Mouse (Mus musculus): ENCODE measurements around the gene Zfp687.

The Zfp687 gene

DNA sequence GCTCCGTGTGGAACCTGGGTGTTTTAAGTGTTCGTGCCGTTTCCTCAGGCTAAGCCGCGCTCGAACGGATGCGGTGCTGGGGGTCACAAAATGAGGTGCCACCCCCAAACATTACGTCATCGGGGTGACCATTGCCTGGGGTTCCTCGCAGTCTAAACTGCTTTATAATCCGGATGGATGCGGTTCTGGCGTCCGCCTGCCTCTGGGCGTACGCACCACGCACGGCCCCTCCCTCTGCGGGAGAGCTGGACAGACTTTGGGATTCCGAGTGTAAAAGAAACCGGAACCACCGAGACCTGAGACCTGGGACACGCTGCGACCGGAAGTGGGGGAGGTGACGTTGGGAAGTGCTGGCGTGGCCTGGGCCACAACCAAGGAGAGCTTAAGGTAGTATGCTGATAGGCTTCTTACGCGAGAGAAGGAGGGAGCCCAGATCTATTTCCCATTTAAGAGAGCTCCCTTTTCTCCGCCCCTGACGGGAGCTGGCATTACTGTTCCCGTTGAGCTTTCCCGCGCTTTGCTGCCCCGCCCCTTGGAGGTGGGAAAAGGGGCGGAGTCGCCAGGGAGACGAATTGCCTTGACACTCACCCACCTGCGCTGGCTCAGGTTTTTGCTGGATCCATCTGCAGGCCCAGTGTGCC is 763 bp upstream of the Zfp687 start:
- DNase-seq = peak; percentile 94 to 95

DNA sequence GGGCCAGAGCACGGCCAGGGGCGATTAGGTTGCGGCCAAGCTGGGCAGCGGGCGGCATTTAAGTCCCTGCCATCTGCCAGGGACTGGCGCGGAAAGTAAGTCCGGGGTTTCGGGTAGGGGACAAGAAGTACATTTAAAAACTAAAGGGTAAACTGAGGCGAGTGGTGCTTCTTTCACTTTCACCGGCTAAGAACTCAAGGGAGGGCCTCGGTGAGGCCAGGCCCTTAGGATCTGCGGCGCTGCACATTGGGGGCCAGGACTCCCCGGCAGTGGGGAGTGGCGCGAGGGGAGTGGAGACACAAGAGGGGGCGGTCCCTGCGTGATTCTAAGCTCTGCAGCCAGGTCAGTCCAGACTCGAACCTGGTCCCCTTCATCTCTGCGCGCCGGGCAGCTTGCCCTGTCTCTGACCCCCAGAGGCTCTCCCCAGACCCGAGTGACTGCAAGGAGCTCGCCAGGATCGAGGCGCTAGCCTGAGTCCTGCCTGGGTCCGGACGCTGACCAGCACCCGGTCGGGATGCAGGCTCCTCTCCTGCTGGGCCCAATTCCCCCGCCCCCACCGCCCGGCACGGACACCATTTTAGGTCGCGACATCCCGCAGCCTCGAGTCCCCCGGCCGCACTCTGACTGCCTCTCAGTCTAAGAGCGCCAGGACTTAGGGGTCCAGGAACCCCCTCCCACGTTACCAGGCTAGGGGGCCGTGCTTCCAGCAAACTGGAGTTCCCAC is 658 bp downstream of the Zfp687 start:
- peak; percentile 71 to 73 for DNase-seq

DNA sequence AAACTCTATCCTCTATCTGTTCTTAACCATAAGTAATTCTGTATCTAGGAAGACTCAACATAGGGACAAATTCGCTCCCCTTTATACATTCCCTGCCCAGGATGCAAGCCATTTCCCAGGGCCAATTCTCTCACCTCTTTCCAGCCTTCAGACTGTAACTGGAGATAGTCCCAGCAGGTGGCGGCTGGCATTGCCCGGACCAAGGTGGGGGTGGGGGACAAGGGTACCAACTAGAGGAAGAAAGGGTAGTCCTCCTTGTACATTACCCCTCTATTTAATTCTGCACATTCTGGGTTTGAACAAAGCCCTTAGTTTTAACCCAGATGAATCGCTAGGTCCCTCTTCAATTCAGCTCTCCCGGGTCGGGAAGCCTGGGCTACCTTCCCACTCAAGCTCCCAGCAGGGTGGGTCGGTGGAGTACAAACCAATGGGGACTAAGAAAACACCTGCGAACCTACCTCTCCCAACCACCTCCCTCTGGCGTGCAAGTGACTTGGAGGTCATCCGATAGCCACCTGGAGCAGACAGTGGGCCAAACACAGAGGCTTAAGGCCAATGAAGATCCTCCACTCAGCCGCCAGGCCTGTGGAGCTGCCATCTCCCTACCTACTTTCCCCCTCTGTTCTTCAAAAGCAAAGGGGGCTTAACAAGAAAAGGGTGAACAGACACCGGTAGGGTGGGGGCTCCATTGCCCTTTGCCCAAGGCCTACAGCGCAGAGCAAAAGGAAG is 1.4 kb downstream of the Zfp687 start:
- no peak for DNase-seq

DNA sequence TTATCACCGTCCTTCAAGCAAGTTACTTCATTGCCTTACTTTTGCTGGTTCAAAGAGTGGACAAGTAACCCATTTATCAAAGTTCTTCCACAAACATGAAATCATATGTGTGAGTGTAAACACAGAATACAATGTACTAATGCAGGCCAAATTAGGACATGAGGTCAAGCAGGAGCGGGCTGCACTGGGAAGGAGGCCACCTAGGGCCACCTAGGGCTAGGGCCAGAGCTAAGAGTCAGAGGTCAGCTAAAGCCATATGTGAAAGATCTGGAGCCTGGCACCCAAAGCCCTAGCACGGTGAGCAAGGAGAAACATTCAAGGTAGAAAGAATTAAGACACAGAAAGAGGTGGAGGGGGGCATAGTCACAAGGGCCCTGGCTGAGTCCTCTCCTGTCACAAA is 2.3 kb downstream of the Zfp687 start:
- DNase-seq = no peak

DNA sequence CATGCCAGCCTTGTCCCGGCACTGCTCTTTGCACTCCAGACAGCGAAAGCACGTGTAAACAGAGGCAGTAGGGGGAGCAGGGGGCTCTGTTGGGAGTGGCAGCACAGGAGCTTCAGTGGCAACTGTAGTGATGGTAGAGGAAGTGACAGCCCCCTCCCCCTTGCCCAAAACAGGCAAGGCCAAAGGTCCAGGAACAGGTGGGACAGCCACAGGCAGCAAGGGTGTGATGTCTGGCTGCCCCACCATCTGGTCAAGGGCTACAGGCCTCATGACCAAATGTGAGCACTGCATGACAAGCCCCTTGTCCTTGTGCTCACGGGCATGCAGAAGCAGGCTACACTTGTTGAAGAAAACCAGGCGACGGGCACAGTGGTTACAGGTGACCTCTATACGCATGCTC is 4.9 kb downstream of the Zfp687 start:
- no peak for DNase-seq

DNA sequence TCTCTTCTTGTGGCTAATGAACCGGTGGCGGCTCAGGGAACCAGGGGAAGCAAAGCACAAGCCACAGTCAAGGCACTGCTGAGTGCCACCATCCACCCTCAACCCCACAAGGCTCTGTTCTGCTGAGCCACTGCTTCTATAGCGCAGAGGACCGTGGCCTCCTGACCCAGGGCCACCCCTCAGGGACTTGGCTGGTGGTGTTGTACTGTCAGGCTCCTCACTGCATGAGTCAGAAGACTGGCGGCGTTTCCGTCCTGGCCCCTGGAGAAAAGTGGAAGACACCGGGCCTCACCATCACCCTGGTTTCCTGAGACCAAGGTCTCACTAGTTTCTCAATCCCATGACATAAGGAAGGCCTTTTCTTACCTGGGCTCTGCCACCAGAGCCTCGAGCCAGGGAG is 7.5 kb downstream of the Zfp687 start:
- DNase-seq = peak in 1 of 2 experiments; percentile 22

DNA sequence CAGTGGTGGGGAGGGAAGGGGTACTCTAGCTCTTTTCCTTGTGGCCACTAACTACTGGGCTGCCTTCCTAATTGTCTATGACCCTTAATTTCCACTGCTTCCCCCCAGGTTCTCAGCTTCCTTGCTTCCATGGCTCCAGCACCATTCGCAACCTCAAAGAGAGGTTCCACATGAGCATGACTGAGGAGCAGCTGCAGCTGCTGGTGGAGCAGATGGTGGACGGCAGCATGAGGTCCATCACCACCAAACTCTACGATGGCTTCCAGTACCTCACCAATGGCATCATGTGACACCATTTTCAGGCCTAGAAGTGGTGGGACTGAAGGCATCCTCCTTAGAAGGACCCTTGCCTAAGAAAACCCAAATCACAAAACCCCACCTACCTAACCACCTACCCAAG is 9.6 kb downstream of the Zfp687 start:
- no peak for DNase-seq

DNA sequence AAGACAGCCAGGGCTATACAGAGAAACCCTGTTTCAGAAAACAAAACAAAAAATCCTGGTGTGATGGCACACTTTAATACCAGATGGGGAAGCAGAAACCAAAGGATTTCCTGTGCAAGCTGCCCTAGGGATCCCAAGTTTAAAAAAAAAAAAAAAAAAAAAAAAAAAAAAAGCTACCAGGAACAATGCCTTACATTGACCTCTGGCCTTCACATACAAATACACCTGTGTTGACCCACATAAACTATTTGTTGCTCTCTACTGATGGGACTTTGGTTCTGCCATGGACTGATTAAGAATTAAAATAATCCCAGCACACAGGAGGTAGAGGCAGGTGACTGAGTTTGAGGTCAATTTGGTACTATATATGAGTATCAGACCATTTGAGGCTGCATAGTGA is 12.0 kb downstream of the Zfp687 start:
- DNase-seq = no peak

DNA sequence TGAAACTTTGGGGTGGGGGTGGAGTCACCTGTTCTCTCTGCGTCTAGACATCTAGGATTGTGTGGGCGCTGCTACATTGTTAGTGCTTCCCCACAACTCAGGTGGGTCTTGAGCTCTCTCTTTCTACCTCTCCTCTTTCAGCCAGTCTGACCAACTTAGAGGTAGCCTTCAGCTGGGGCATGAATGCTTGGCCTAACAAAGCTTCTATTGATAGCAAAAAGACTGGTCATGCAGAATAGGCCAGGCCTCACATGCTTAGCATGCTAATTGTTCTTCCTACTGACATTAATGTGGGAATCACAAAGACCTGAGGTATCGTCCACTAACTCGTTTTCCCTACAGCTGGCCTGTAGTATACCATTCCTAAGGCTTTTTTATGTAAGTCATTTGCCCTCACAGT is 12.7 kb downstream of the Zfp687 start:
- DNase-seq = no peak

DNA sequence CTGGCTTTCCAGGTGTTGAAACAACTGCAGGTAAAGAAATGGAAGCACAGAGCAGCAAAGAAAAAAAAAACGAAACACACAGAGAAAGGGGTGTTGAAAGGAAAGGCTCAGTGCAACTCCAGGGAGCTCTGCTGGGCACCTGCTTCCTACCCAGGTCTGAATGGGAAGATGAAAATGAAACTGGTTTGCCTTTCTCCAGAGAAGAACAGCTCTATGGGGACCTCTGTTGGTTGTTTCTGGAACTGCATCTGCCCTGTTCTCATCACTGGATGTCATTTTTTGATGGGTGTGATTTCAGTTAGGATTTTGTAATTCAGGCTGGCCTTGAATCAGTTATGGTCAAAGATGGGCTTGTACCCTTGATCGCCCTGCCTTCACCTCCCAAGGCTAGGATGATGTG is 18.3 kb downstream of the Zfp687 start:
- DNase-seq = peak in 1 of 2 experiments; percentile 89

DNA sequence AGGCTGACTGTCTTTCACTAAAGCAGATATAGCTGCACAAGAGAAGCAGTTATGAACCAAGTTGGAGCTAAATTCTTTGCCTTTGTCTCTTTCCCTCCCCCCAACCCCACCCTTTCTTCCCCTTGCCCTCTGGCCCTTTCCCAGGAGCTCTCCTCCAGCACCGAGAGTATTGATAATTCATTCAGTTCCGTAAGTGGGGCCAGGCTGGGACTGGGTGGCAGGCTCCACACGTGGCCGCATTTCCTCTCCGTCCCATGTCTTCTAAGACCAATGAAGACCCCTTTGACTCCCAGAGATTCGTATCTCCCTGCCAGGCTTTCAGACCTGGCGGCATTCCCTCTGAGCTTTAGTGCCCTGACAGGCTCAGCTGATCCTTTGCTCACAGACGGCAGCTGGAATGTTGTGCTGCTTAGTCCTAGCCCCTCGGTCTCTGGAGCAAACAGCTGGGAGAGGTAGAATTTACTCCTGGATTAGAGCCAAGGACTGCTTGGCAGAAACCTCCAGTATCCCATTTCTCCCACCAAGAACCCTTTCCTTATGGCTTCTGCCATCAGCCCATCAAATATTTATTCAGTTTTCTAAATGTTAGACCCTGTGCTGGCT is 26.0 kb downstream of the Zfp687 start:
- DNase-seq = peak in 1 of 2 experiments; percentile 54

DNA sequence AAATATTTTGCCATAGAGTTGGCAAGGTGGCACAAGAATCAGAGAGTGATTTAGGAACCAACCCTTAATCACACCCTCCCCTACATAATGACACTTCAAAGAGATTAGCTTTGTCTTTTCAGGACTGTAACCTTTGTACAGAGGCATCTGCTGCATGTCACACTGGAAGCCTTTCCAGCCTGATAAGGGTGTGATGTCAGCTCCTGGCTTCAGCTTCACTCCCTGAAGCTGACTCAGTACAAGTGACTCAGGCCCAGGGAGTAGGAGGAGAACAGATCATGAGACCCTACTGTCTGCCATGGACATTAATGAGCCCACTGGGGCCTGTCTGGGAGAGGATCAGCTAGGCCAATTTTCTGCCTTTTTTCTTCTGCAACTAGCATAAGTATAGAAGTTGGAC is 27.7 kb downstream of the Zfp687 start:
- DNase-seq = peak in 1 of 2 experiments; percentile 36

DNA sequence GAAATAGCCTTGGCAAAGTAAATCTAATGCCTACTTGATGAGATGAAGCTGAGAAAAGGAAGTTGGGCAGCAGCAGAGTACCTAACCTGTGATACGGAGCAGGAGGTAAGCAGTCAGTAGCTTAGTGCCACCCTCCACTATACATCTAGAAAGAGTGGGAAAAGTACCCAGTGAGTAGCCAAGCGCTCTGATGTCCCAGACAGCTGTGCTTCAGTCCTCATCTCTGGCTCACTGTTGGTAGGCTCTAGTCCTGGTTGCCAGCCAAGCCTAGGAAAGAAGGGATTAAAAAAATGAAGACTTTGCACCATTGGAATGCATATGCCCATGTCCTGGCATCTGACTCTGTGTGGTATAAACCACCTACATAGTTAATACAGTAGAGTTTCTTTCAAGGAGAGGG is 29.7 kb downstream of the Zfp687 start:
- DNase-seq = no peak

DNA sequence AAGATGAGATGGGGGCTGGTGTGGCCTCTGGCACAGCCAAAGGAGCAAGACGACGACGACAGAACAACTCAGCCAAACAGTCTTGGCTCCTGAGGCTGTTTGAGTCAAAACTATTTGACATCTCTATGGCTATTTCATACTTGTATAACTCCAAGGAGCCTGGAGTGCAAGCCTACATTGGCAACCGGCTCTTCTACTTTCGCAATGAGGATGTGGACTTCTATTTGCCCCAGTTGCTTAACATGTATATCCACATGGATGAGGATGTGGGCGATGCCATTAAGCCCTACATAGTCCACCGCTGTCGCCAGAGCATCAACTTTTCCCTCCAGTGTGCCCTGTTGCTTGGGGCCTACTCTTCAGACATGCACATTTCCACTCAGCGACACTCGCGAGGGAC is 30.9 kb downstream of the Zfp687 start:
- peak; percentile 28 to 38 for DNase-seq

DNA sequence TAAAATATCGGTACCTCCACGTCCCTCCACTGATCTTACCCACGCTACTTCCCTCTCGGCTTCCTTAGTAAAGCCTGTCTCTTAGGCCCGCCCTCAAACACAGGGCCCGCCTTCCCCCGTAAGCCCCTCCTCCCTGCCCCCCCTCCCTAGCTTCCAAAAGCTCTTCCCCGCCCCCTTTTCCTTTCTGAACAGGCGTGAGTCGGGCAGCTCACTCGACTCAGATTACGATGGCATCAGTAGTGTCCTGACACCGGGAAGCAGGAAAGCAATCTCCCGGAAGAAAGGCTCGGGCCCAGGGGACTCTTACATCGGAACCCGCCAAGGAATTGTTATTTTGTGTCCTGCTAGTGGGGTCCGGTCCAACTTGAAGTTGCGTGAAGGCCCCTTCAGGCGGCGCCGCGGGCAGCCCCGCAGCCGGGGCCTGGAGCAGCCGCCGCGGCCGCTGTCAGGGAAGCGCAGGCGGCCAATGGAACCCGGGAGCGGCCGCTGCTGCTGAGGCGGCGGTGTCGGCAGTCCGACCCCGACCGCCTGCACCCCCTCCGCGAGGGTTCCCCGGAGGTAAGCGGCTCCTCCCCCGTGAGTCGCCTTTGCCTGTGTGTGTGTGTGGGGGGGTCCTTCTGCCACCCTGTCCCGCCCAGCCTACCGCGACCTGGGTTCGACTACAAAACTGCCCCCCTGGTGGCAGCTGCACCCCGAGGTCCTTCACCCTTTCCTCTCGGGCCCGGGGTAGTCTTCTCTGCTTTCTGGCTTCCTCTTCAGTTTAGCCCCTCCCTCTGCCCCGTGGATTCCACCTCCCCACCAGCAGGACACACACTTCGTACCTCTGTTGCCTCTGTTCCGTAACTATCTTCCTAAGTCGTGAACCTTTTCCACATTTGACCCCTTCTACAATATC is 40.5 kb downstream of the Zfp687 start, which contains the start of gene Pi4kb:
Gene Pi4kb, plus strand, starts transcription at position 204 of the 895 bp plus-strand sequence.
- peak; percentile 88 to 90 for DNase-seq

DNA sequence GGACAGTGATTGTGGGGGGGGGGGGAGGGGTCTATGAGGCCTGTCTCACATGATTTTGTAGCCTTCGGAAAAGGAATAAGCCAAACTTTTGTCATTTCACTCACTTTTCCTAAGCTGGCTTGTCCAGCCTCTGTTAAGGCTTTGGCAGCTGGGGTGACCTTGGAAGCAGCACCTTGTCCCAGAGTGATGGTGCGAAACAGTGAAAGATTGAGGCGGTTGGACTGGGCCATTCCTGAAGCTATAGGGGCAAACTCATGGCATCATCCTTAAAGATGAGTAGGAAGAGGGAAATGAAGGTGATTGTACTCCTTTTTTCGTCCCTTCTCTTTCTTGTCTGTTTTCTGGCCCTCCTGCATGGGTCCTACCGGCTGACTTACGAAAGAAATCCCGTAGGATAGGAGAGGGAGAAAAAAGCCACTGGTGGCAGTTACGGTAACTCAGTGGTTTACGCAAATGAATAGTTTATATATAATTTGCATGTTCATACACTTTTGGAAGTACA is 41.2 kb downstream of the Zfp687 start:
- no peak for DNase-seq

DNA sequence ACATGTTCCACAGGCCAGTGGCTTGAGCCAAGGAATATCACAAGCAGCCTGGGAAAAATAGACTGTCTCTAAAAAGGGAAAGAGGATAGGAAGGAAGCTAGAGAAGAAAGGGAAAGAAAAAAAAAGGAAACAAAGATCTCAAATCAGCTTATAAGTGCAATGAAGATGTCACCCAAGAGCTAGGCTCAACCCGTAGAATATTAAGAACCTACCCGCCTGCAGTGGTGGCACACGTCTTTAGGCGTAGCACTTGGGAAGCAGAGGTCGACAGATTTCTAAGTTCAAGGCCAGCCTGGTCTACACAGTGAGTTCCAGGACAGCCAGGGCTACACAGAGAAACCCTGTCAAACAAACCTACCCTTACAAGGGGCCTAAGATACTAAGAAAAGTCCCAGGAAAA is 41.6 kb downstream of the Zfp687 start:
- DNase-seq = no peak

DNA sequence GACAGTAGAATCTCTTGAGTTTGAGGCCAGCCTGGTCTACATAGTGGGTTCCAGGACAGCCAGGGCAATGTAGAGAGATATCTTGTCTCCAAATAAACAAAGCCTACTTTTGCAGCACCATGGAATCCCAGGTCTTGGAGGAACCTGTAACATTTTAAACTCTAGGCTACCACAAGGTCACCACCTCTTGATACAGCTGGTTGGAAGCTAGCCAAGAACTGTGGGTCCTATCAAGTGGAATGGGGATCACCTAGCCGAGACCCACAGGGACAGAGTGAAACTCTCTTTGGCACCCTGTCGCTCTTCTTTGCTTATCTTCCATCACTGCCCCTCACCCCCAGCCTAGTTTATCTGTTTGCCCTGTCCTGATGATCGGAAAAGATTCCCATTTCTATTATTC is 42.7 kb downstream of the Zfp687 start:
- DNase-seq = no peak

DNA sequence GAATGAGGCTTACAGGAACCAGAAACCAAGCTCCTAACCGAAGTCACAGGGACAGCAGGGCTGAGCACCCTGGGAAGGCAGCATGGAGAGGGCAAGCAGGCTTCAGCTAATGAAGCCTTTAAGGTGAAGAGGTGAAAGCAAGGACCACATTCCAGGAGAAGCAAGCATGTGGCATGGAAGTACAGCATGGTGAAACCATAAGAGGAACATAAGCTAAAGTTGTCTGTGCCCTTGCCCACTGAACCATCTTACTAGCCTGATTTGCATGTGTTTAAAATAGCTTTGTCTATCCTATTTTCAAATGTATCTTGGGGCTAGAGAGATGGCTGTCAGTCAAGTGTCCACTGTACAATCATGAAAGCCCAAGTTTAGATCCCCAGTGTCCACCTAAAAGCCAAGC is 49.4 kb downstream of the Zfp687 start:
- no peak for DNase-seq

DNA sequence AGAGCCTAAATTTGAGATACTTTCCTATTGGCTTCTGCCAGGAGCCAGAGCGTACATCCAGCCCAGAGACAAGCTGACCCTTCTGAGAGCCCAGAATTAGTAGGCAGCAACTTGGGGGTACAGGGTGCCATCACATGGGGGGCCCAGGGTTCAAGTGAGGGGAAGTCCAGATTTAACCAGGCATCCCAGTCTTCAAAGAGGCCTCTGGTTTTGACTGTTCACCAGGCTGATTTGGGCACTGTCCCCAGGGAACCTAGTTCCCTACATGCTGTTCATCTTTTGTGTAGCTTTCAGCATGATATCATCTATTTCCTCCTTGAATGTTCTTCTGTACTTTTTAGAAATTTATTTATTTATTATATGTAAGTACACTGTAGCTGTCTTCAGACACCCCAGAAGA is 50.3 kb downstream of the Zfp687 start:
- DNase-seq = no peak

DNA sequence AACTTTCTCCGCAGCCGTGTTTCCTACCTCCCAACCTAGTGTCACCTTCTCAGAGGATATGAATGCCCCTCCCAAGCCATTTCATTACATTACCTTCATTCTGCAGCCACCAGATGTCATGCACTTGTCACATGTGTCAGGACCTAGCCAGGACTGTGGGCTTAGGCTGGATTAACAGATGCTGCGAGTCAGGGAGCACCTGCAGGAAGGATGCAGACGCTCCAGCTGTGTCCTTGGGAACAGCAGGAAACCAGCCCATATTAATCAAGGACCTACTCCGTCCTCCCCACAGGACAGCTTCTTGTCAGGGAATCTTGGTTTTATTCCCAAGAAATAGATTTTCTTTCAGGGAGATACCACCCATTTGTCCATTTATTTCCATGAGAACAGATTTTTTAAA is 54.9 kb downstream of the Zfp687 start:
- no peak for DNase-seq

DNA sequence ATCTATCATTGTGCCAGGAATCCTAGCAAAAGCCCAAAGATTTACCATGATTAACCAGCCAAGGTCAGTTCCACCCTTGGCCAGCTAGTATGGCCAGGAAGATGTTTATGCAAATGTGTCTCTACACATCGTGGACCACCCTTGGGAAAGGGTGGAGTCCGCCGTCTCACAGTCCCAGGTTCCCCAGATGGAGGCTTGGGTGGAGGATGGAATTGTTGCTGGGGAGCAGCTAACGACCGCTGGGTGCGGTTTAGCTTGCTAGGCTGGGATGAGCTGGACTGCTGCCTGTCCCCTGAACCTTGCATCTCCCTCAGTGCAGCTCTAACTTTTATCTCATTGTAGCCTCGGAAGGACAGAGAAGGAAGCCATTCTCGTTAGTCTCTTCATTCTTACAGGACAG is 55.4 kb downstream of the Zfp687 start:
- DNase-seq = no peak

Measured in lung, postnatal 4 days (tissue).